Comparison of ENCODE assay signal across 8 mouse cellular contexts in the genomic region with DNA sequence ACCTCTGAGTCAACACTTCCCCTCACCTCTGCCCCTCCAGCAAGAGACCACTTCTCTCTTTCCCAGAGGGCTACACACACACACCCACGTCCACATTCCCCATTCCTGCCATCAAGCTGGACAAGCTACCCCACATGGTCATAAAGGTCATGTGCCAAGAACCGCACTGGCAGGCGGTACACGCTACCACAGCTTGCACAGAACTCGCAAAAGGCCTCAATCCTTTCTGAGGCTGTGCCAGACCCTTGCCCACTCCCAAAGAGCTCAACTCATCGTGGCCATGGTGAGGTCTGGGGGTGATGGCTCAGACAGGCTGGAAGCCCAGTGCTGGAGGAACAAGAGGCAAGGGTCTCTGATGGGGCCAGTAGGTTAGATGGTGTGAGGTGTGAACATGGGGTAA. TPM values are rescaled to one million over a fixed set of nuclear protein-coding genes. Genes with fewer than 3 reads are reported as not detected.
DNase-seq lines count a peak whose midpoint lies in the region; ATAC-seq and TF ChIP-seq lines count a peak whose summit lies in the region.

No protein-coding gene starts in this region.

- no peaks in the 10 kb centered on the region for H3K27me3 ChIP-seq in kidney, postnatal 0 days (ENCODE audit: insufficient read depth, low read length)
- H3K27me3 ChIP-seq in kidney, adult 2 months (replicated peaks; ENCODE audit: control insufficient read depth, insufficient read depth, low read length), result no peaks in the 10 kb centered on the region
- no peaks in the 10 kb centered on the region for H3K27me3 ChIP-seq in forebrain, embryonic 11.5 days (ENCODE audit: control insufficient read depth, insufficient read depth, low read length)
- no peaks in the 10 kb centered on the region for H3K27me3 ChIP-seq in hindbrain, postnatal 0 days (ENCODE audit: insufficient read depth, low read length)
- H3K27me3 ChIP-seq in midbrain, postnatal 0 days (ENCODE audit: insufficient read depth, low read length), result no peaks in the 10 kb centered on the region

- no peak for ATAC-seq in kidney, postnatal 0 days (replicated peaks; ENCODE audit: low FRiP score, low read depth)
- no peak for ATAC-seq in forebrain, embryonic 11.5 days (replicated peaks; ENCODE audit: low FRiP score)
- no peak for ATAC-seq in hindbrain, postnatal 0 days
- no peak for ATAC-seq in midbrain, postnatal 0 days (ENCODE audit: low FRiP score)

- no peak for TF ChIP-seq CTCF in kidney, postnatal 0 days (IDR thresholded peaks at IDR 0.05; ENCODE audit: low read depth)
- TF ChIP-seq CTCF in kidney, adult 2 months (conservative IDR thresholded peaks at IDR 0.05; ENCODE audit: insufficient read depth, insufficient read length, low read depth, low read length), result no peak
- no peak for TF ChIP-seq CTCF in hindbrain, postnatal 0 days (IDR thresholded peaks at IDR 0.05; ENCODE audit: low read depth)
- no peak for TF ChIP-seq CTCF in midbrain, postnatal 0 days (IDR thresholded peaks at IDR 0.05)

- H3K4me2 ChIP-seq in kidney, postnatal 0 days (ENCODE audit: low read length), result peak overlapping the region; percentile 94
- H3K4me2 ChIP-seq in forebrain, embryonic 11.5 days (ENCODE audit: low read depth, low read length, severe bottlenecking), result peak overlapping the region; percentile 90; the same call in 1 of the 2 replicates
- peak overlapping the region; percentile 94 for H3K4me2 ChIP-seq in hindbrain, postnatal 0 days (ENCODE audit: low read depth, low read length)
- H3K4me2 ChIP-seq in midbrain, postnatal 0 days (ENCODE audit: low read depth, low read length, poor library complexity, severe bottlenecking), result peak overlapping the region; percentile 93

- no peaks in the 10 kb centered on the region for H3K9me3 ChIP-seq in kidney, postnatal 0 days (replicated peaks; ENCODE audit: low read length)
- H3K9me3 ChIP-seq in forebrain, embryonic 11.5 days (ENCODE audit: control insufficient read depth, low read length), result no peaks in the 10 kb centered on the region
- H3K9me3 ChIP-seq in hindbrain, postnatal 0 days (ENCODE audit: low read length), result no peaks in the 10 kb centered on the region
- no peaks in the 10 kb centered on the region for H3K9me3 ChIP-seq in midbrain, postnatal 0 days (ENCODE audit: low read length)

- H3K4me3 ChIP-seq in kidney, postnatal 0 days (replicated peaks; ENCODE audit: low read depth, low read length), result no peak overlapping the region
- no peak overlapping the region for H3K4me3 ChIP-seq in kidney, adult 2 months (ENCODE audit: insufficient read depth, low read depth, low read length)
- H3K4me3 ChIP-seq in forebrain, embryonic 11.5 days (ENCODE audit: low read depth, low read length), result no peak overlapping the region
- peak overlapping the region; percentile 76; the same call in 1 of the 2 replicates for H3K4me3 ChIP-seq in hindbrain, postnatal 0 days (ENCODE audit: low read length)
- H3K4me3 ChIP-seq in midbrain, postnatal 0 days (ENCODE audit: low read depth, low read length), result peak overlapping the region; percentile 82; the same call in 1 of the 2 replicates

- 0 out of 2 replicates have a peak, but pooled peaks cover 3% of the 10 kb centered on the region for H3K36me3 ChIP-seq in kidney, postnatal 0 days (ENCODE audit: insufficient read depth, low read length)
- no peaks in the 10 kb centered on the region for H3K36me3 ChIP-seq in kidney, adult 2 months (ENCODE audit: control insufficient read depth, insufficient read depth, low read length)
- H3K36me3 ChIP-seq in forebrain, embryonic 11.5 days (ENCODE audit: control insufficient read depth, insufficient read depth, low read length), result no peaks in the 10 kb centered on the region
- H3K36me3 ChIP-seq in hindbrain, postnatal 0 days (ENCODE audit: insufficient read depth, low read length), result no peaks in the 10 kb centered on the region
- no peaks in the 10 kb centered on the region for H3K36me3 ChIP-seq in midbrain, postnatal 0 days (ENCODE audit: insufficient read depth, low read length)

- intact Hi-C loops in left cerebral cortex, postnatal 4 days (cut with DNase I), result no loop called here

- H3K27ac ChIP-seq in kidney, postnatal 0 days, result no peak overlapping the region
- no peak overlapping the region for H3K27ac ChIP-seq in kidney, adult 2 months (ENCODE audit: insufficient read depth, low read depth, low read length)
- H3K27ac ChIP-seq in forebrain, embryonic 11.5 days (ENCODE audit: low read depth, low read length), result no peak overlapping the region
- H3K27ac ChIP-seq in hindbrain, postnatal 0 days, result no peak overlapping the region
- no peak overlapping the region for H3K27ac ChIP-seq in midbrain, postnatal 0 days (ENCODE audit: low read depth, low read length)

- DNase-seq in kidney, postnatal 0 days (ENCODE audit: low spot score), result no peak
- no peak for DNase-seq in kidney, adult 2 months
- no peak for DNase-seq in forebrain, embryonic 11.5 days (ENCODE audit: low spot score)
- no peak for DNase-seq in hindbrain, postnatal 0 days (ENCODE audit: low spot score)
- DNase-seq in midbrain, postnatal 0 days (ENCODE audit: low spot score), result no peak
- no peak for DNase-seq in left cerebral cortex, postnatal 4 days
- DNase-seq in right cerebral cortex, postnatal 4 days, result no peak
- no peak for DNase-seq in spleen, adult 18-20 months

- 75% methylated on average over 6 of the region's 6 CpGs for whole genome bisulfite sequencing in kidney, postnatal 0 days
- 47% methylated on average over 6 of the region's 6 CpGs for WGBS in kidney, adult 2 months
- WGBS in forebrain, embryonic 11.5 days, result 90% methylated on average over 6 of the region's 6 CpGs
- WGBS in hindbrain, postnatal 0 days, result 69% methylated on average over 6 of the region's 6 CpGs
- WGBS in midbrain, postnatal 0 days, result 80% methylated on average over 6 of the region's 6 CpGs

- 0 out of 2 replicates have a peak overlapping the region, but pooled peaks have one; percentile 91 for H3K9ac ChIP-seq in kidney, postnatal 0 days (ENCODE audit: low read depth, low read length)
- H3K9ac ChIP-seq in forebrain, embryonic 11.5 days (ENCODE audit: low read length), result peak overlapping the region; percentile 95; the same call in 1 of the 2 replicates
- H3K9ac ChIP-seq in hindbrain, postnatal 0 days (replicated peaks; ENCODE audit: low read length), result no peak overlapping the region; the same call in 1 of the 2 replicates
- H3K9ac ChIP-seq in midbrain, postnatal 0 days (replicated peaks; ENCODE audit: low read length, poor library complexity, severe bottlenecking), result no peak overlapping the region

- TF ChIP-seq POLR2A in kidney, adult 2 months (IDR thresholded peaks at IDR 0.05; ENCODE audit: low read depth, low read length), result no peak

- H3K4me1 ChIP-seq in kidney, postnatal 0 days (replicated peaks; ENCODE audit: insufficient read depth, low read length), result peaks cover 20% of the 10 kb centered on the region; the same call in 1 of the 2 replicates
- H3K4me1 ChIP-seq in kidney, adult 2 months (ENCODE audit: control insufficient read depth, insufficient read depth, low read length), result peaks cover 35% of the 10 kb centered on the region
- peaks cover 11% of the 10 kb centered on the region for H3K4me1 ChIP-seq in forebrain, embryonic 11.5 days (replicated peaks; ENCODE audit: control insufficient read depth, insufficient read depth, low read length)
- H3K4me1 ChIP-seq in hindbrain, postnatal 0 days (ENCODE audit: insufficient read depth, low read length), result peaks cover 11% of the 10 kb centered on the region; the same call in 1 of the 2 replicates
- peaks cover 14% of the 10 kb centered on the region for H3K4me1 ChIP-seq in midbrain, postnatal 0 days (ENCODE audit: insufficient read depth, low read length)

RNA-seq across cellular contexts. Expression of a gene that starts 2.0 kb away (rescaled TPM):
- 62.7 and 64.5 TPM in 2 replicates for polyA plus RNA-seq in kidney, postnatal 0 days (2015; fragmentation: Nextera tagmentation; extraction: Ambion mirVana)
- 77.7 and 80.7 TPM in 2 replicates for polyA plus RNA-seq in kidney, adult 2 months (2012; rRNA removed)
- 78.3 and 97.3 TPM in 2 replicates for polyA plus RNA-seq in forebrain, embryonic 11.5 days (2014; fragmentation: Nextera tagmentation; extraction: Ambion mirVana)
- 209 and 213 TPM in 2 replicates for total RNA-seq in hindbrain, postnatal 0 days (2014; rRNA removed)
- polyA plus RNA-seq in hindbrain, postnatal 0 days (2015; fragmentation: Nextera tagmentation; extraction: Ambion mirVana), result 81.9 and 82.8 TPM in 2 replicates
- 168 and 215 TPM in 2 replicates for total RNA-seq in midbrain, postnatal 0 days (2014; rRNA removed)
- polyA plus RNA-seq in midbrain, postnatal 0 days (2015; fragmentation: Nextera tagmentation; extraction: Ambion mirVana), result 71.6 and 80.4 TPM in 2 replicates
- 10 to 100 TPM; 80.9 to 83.2 TPM for total RNA-seq in left cerebral cortex, postnatal 4 days (2021)

RNA-seq across cellular contexts. Expression of a gene that starts 23.0 kb away (rescaled TPM):
- polyA plus RNA-seq in kidney, postnatal 0 days (2015; fragmentation: Nextera tagmentation; extraction: Ambion mirVana), result 75.8 and 85.5 TPM in 2 replicates
- 163 and 210 TPM in 2 replicates for polyA plus RNA-seq in kidney, adult 2 months (2012; rRNA removed)
- polyA plus RNA-seq in forebrain, embryonic 11.5 days (2014; fragmentation: Nextera tagmentation; extraction: Ambion mirVana), result 85.1 and 87.0 TPM in 2 replicates
- total RNA-seq in hindbrain, postnatal 0 days (2014; rRNA removed), result 84.5 and 95.4 TPM in 2 replicates
- polyA plus RNA-seq in hindbrain, postnatal 0 days (2015; fragmentation: Nextera tagmentation; extraction: Ambion mirVana), result 38.2 and 40.5 TPM in 2 replicates
- total RNA-seq in midbrain, postnatal 0 days (2014; rRNA removed), result 74.6 and 74.7 TPM in 2 replicates
- polyA plus RNA-seq in midbrain, postnatal 0 days (2015; fragmentation: Nextera tagmentation; extraction: Ambion mirVana), result 35.3 and 36.0 TPM in 2 replicates
- 10 to 100 TPM; 61.6 to 67.1 TPM for total RNA-seq in left cerebral cortex, postnatal 4 days (2021)

RNA-seq across cellular contexts. Expression of a gene that starts 32.2 kb away (rescaled TPM):
- polyA plus RNA-seq in kidney, postnatal 0 days (2015; fragmentation: Nextera tagmentation; extraction: Ambion mirVana), result 137 and 139 TPM in 2 replicates
- polyA plus RNA-seq in kidney, adult 2 months (2012; rRNA removed), result 166 and 193 TPM in 2 replicates
- polyA plus RNA-seq in forebrain, embryonic 11.5 days (2014; fragmentation: Nextera tagmentation; extraction: Ambion mirVana), result 134 TPM in 2 replicates
- total RNA-seq in hindbrain, postnatal 0 days (2014; rRNA removed), result 128 and 156 TPM in 2 replicates
- 94.3 and 95.5 TPM in 2 replicates for polyA plus RNA-seq in hindbrain, postnatal 0 days (2015; fragmentation: Nextera tagmentation; extraction: Ambion mirVana)
- 124 and 146 TPM in 2 replicates for total RNA-seq in midbrain, postnatal 0 days (2014; rRNA removed)
- polyA plus RNA-seq in midbrain, postnatal 0 days (2015; fragmentation: Nextera tagmentation; extraction: Ambion mirVana), result 90.5 and 93.3 TPM in 2 replicates
- 100 to 1,000 TPM; 130 to 138 TPM for total RNA-seq in left cerebral cortex, postnatal 4 days (2021)

RNA-seq across cellular contexts. Expression of a gene that starts 46.9 kb away (rescaled TPM):
- 22.3 and 26.7 TPM in 2 replicates for polyA plus RNA-seq in kidney, postnatal 0 days (2015; fragmentation: Nextera tagmentation; extraction: Ambion mirVana)
- 14.3 and 19.5 TPM in 2 replicates for polyA plus RNA-seq in kidney, adult 2 months (2012; rRNA removed)
- 57.9 and 61.1 TPM in 2 replicates for polyA plus RNA-seq in forebrain, embryonic 11.5 days (2014; fragmentation: Nextera tagmentation; extraction: Ambion mirVana)
- 68.3 and 76.4 TPM in 2 replicates for total RNA-seq in hindbrain, postnatal 0 days (2014; rRNA removed)
- 37.2 and 38.8 TPM in 2 replicates for polyA plus RNA-seq in hindbrain, postnatal 0 days (2015; fragmentation: Nextera tagmentation; extraction: Ambion mirVana)
- total RNA-seq in midbrain, postnatal 0 days (2014; rRNA removed), result 66.6 and 75.1 TPM in 2 replicates
- polyA plus RNA-seq in midbrain, postnatal 0 days (2015; fragmentation: Nextera tagmentation; extraction: Ambion mirVana), result 44.9 and 48.5 TPM in 2 replicates
- 10 to 100 TPM; 52.0 to 52.1 TPM for total RNA-seq in left cerebral cortex, postnatal 4 days (2021)

RNA-seq across cellular contexts. Expression of a gene that starts 47.1 kb away (rescaled TPM):
- polyA plus RNA-seq in kidney, postnatal 0 days (2015; fragmentation: Nextera tagmentation; extraction: Ambion mirVana), result 22.4 and 24.5 TPM in 2 replicates
- 36.8 and 39.5 TPM in 2 replicates for polyA plus RNA-seq in kidney, adult 2 months (2012; rRNA removed)
- 4.8 and 7.2 TPM in 2 replicates for polyA plus RNA-seq in forebrain, embryonic 11.5 days (2014; fragmentation: Nextera tagmentation; extraction: Ambion mirVana)
- 31.1 and 31.6 TPM in 2 replicates for total RNA-seq in hindbrain, postnatal 0 days (2014; rRNA removed)
- polyA plus RNA-seq in hindbrain, postnatal 0 days (2015; fragmentation: Nextera tagmentation; extraction: Ambion mirVana), result 46.7 and 52.2 TPM in 2 replicates
- total RNA-seq in midbrain, postnatal 0 days (2014; rRNA removed), result 26.3 and 48.0 TPM in 2 replicates
- polyA plus RNA-seq in midbrain, postnatal 0 days (2015; fragmentation: Nextera tagmentation; extraction: Ambion mirVana), result 44.0 and 47.4 TPM in 2 replicates
- total RNA-seq in left cerebral cortex, postnatal 4 days (2021), result 10 to 100 TPM; 46.3 to 53.6 TPM

Comparison
In these comparisons a context has a peak if more than half of its experiments do, and no peak if none do; other contexts are left out.
1. H3K4me3 ChIP-seq: peak in hindbrain, postnatal 0 days (single experiment) and midbrain, postnatal 0 days (single experiment); none in kidney, postnatal 0 days (single experiment), kidney, adult 2 months (single experiment) and forebrain, embryonic 11.5 days (single experiment).
2. H3K9ac ChIP-seq: peak in kidney, postnatal 0 days (single experiment) and forebrain, embryonic 11.5 days (single experiment); none in hindbrain, postnatal 0 days (single experiment) and midbrain, postnatal 0 days (single experiment).
3. Peak in every context shown above with its lines, with median percentiles within 50 percentile points of each other: H3K4me2 ChIP-seq.